Mouse (Mus musculus): Measurements from ENCODE around the gene Prima1. TPM values are rescaled to one million over a fixed set of nuclear protein-coding genes. Genes with fewer than 3 reads are reported as not detected.

The Prima1 gene
- 1 to 10 TPM; 3.6 to 3.7 TPM for total RNA-seq (2021)
- long read RNA-seq, experiment 1, partial matches to known transcripts = 0 of 2 reads
- long read RNA-seq, experiment 1, other reads (novel, unspliced or antisense) = 1 of 2 reads
- long read RNA-seq, experiment 2, partial matches to known transcripts = 0 of 1 reads
- long read RNA-seq, experiment 2, other reads (novel, unspliced or antisense) = 1 of 1 reads

DNA sequence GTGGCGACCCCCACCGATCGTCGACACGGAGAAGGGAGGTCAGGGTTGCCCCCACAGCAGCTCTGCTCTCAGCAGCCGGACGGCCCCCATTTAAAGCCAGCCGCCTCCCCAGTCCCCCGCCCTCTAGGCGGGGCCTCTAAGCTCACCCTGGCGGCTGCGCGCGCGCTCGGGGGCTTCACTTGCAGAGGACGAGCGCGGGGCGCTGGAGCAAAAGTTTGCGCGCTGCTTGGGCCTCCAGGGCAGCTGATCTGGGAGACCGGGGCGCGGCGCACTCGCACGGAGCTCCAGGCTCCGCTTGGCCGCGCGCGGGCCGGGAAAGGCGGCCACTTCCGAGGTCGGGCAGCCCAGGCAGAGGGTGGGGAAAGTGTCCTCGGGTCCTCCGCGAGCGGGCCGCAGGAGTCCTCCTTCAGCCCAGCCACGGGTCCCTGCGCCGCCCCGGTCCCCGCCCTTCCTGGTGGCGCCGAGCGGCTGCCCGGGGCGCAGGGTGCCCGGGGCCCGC is at the start of gene Prima1:
Gene Prima1 (minus strand): TSS at position 68 of the 499 bp plus-strand sequence.
- TF ChIP-seq CTCF (conservative IDR thresholded peaks at IDR 0.05) = no peak

DNA sequence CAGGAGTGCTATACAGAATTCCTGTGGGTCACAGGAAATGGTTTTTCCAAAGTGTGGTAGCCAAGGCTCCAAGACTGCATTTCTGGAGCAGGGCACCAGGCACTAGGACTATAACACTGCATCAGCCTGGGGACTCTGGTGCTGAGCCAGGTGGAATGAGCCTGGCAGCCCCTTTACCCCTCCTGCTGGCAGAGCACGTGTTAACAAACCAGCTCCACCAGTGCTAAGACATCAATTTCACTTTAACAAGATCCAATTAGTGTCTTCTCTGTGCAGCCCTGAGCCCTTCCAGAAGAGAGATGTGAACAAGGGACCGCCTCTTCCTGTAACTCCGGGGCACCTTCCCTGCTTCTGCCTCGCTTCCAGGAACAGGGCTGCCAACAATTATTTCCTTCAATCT is 45.3 kb upstream of the Prima1 start:
- no peak for TF ChIP-seq CTCF (conservative IDR thresholded peaks at IDR 0.05)
- no peak overlapping the region for H3K4me3 ChIP-seq

More for the DNA sequence above, at the start of gene Prima1:
- peak; percentile 15 to 38 for DNase-seq (ENCODE audit: low spot score in 2 of 2)
- peak within 1 kb of the TSS; percentile 72 for H3K27ac ChIP-seq
- H3K4me3 ChIP-seq = peak within 1 kb of the TSS; percentile 60

DNA sequence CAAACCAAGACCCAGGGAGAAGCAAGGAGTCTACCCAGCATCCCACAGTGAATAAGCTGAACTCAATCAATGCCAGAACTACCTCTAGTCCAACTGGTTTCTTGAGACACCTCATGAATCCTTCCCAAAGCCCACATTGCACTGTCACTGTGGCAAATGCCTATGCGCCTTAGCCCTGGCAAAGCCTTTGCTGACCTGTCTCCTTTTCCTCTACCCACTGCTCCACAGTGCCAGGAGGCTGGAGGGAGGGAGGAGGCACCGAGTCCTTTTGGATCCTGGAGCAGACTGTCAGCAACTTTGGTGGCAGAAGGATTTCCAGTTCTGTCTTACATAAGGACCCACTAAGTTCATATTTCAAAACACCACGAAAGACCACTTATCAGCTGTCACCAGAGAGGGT is 41.5 kb upstream of the Prima1 start:
- TF ChIP-seq CTCF (conservative IDR thresholded peaks at IDR 0.05) = no peak
- Histone ChIP-seq H3K4me3 (no peak overlapping the region), H3K27ac (no peak overlapping the region)
- no peak for DNase-seq (ENCODE audit: low spot score in 2 of 2)

More for the DNA sequence above, 45.3 kb upstream of the Prima1 start:
- DNase-seq (ENCODE audit: low spot score in 2 of 2) = no peak
- H3K27ac ChIP-seq = no peak overlapping the region

DNA sequence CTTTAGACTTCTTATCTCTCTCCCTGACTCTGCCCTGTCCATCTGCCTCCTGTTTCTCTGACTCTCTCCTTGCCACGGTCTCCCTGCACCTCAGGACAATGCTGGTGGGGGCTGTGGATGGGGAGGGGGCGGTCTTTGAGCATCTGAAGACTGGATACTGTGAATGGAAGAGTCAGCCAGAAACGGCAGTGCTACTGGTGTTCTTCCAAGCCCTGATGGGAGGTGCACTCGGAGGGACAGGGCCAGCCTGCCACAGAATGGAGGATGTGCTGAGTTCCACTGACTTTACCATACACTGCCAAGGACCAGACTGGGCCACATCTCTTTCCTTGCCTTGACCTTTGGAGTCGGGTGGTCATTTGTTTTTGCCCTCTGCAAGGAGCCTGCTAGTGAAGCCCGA is 41.0 kb upstream of the Prima1 start:
- no peak for DNase-seq (ENCODE audit: low spot score in 2 of 2)
- TF ChIP-seq CTCF (conservative IDR thresholded peaks at IDR 0.05) = no peak
- H3K4me3 ChIP-seq = no peak overlapping the region
- H3K27ac ChIP-seq = no peak overlapping the region

DNA sequence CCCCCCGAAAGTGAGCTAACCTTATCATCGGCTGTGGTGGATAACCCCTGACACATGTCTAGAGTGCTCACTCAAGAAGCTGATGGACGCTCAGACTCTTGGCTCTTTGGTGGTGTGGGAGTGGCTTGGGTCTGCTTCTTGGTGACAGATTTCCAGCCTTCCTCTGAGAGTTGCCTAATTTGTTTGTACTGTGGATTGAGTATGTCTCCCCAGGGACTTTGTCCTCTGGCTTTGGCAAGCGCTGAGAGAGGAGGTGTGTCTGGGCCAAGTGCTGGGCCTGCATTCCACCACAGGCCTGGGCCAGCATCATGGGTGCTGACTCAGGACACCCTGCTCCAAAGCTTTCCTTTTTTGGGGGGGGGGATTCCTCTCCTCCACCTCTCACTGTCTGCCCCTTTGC is 40.0 kb upstream of the Prima1 start:
- no peak for TF ChIP-seq CTCF (conservative IDR thresholded peaks at IDR 0.05)
- H3K27ac ChIP-seq = no peak overlapping the region
- no peak for DNase-seq (ENCODE audit: low spot score in 2 of 2)
- no peak overlapping the region for H3K4me3 ChIP-seq

DNA sequence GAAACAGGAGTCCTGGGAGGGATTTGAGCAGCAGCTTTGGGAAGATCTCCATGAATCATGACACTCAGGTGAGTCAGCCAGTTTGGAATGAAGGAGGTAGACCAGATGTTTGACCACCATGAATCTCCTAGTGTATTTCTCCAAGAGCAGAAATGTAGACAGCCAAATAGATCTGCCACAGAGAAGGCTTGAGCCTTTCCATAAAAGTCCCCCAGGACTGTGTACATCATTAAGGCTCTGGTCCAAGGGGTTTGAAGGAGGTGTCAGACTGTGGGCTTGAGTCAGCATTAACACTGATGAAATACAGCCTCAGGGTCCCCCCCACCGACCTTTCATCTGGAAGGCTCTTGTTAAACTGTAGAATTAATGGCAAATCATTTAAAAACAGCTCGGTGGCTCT is 39.5 kb upstream of the Prima1 start:
- TF ChIP-seq CTCF (conservative IDR thresholded peaks at IDR 0.05) = no peak
- no peak overlapping the region for H3K4me3 ChIP-seq
- no peak overlapping the region for H3K27ac ChIP-seq
- DNase-seq (ENCODE audit: low spot score in 2 of 2) = no peak

DNA sequence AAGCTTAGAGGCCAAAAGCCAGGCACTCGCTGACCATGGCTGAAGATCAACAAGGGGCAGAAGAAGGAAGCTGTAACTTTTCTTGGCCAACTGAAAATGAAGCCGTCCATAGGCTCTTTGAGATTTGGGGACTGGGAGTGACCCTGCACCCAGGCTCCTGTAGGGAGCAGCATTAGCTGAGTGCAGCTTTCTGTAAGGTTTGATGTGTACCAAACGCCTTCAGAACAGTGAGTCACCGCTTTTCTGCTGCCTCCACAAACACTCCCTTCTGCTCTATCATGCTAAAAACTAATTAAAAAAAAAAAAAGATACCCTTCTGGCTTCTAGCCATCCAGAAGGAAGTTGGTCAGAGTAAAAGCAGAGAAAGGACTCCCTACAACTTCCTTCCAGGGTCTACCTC is 34.5 kb upstream of the Prima1 start:
- no peak overlapping the region for H3K4me3 ChIP-seq
- DNase-seq (ENCODE audit: low spot score in 2 of 2) = peak; percentile 37 to 55
- H3K27ac ChIP-seq = peak overlapping the region; percentile 52
- peak; percentile 68 for TF ChIP-seq CTCF (conservative IDR thresholded peaks at IDR 0.05)

DNA sequence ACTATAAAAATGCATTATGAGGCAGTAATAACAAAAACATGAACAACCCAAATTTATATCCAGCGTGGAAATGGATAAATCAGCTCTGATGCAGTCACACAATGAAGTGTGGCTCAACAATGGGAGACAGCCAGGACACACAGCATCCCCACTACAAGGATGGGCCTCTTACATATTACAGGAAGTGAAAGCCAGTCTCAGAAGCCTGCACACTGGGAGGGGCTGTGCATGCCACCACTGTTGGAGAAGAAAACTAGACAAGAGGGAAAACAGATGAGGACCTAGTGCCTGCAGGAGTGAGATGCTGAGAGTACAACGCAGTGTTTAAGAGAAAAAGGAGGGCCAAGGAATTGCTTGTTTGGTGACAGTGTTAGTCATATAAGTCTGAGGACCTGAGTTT is 31.8 kb upstream of the Prima1 start:
- H3K27ac ChIP-seq = no peak overlapping the region
- H3K4me3 ChIP-seq = no peak overlapping the region
- TF ChIP-seq CTCF (conservative IDR thresholded peaks at IDR 0.05) = no peak
- DNase-seq (ENCODE audit: low spot score in 2 of 2) = no peak

DNA sequence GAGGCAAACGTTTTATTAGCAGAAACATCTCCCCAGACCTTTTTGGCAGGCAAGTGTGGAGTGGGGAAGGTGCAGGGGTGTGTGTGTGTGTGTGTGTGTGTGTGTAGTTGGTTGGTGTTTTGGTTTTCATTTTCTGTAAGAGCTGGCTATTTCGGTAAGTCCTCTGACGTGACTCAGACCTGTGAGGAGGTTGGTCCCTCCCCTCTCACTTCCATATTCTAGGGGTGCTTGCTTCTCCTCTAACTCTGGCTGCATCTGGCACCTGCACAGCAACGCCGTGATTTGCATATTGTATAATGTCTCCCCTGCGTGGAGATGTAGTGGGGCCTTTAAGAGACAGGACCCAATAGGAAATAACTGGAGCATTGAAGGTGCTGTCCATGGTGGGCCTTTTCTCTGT is 31.1 kb upstream of the Prima1 start:
- no peak for TF ChIP-seq CTCF (conservative IDR thresholded peaks at IDR 0.05)

DNA sequence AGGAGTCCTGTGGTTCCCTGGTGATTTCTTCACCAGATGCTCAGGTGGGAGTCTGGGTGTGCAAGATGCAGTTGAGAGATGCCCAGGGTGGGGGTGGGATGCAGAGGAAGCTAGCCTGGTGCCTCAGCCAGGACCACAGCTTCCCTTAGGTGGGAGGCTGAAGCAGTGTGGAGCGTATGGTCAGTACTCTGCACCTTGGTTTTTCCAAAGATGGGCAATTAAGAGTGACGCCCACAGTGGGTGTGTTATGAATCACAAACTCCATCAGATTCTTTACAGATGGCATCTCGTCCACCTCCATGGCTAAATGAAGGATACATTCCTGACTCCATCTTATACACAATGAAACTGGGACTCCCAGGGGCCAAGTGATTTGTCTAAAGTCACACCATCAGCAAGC is 30.2 kb upstream of the Prima1 start:
- Histone ChIP-seq H3K27ac (no peak overlapping the region), H3K4me3 (no peak overlapping the region)
- TF ChIP-seq CTCF (conservative IDR thresholded peaks at IDR 0.05) = no peak
- no peak for DNase-seq (ENCODE audit: low spot score in 2 of 2)

More for the DNA sequence above, 31.1 kb upstream of the Prima1 start:
- no peak overlapping the region for H3K4me3 ChIP-seq
- H3K27ac ChIP-seq = no peak overlapping the region
- DNase-seq (ENCODE audit: low spot score in 2 of 2) = no peak

DNA sequence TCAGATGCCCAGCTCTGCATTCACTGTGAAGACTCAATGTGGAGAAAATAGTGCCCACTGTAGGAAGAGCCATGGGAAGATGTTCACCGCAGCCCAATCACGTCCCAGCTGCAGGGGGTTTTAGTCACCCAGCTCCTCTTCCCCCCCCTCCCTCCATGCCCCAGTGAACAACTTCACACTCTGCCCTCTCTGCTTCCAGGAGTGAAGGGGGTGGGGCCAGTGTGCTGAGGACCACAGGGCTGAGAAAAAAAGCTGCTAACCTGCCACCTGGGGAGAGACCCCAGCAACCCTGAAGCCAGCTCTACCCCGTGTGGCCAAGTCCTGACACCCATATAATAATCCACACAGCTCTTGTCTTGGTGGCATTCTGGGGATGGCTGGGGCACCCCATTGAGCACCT is 24.7 kb upstream of the Prima1 start:
- DNase-seq (ENCODE audit: low spot score in 2 of 2) = no peak
- no peak overlapping the region for H3K27ac ChIP-seq
- H3K4me3 ChIP-seq = no peak overlapping the region
- no peak for TF ChIP-seq CTCF (conservative IDR thresholded peaks at IDR 0.05)

DNA sequence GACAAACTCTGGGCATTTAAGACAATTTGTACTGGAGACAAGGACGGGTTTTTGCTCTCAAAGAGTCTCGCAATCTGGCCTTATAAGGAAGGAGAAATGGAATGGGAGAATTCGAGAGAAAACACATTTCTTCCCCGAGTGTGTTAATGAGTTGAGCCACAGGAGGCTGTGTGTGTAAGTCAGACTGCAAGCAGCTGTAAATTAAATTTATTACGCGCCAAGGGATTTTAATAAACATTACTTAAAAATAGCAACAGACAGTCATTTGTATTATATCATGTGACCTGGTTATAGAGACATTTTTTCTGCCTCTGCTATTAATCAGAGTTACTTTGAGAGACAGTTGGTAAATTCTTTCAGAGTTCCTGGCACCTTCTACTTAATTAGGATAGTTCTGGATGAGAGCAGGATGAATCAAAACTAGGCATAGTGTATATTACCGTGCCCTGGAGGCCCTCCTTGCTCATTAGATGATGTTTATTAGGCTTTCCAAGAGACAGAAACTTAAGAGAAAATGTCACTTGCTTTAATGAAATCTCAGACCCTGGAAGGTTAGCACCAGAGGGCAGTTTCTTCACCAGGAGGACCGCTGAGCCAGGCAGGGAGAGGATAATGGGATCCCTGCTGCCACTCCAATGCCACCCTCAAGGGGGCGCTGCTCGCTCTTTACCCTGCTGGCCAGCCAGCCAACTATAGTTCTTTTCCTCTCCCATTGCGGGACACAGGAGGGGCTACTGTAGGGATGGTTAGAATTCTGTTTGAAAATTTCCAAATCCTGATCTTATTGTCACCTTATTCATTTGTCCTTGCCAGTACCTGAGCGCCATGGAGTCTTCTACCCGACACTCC is 20.3 kb upstream of the Prima1 start:
- DNase-seq (ENCODE audit: low spot score in 2 of 2) = peak in 1 of 2 experiments; percentile 27
- no peak overlapping the region for H3K4me3 ChIP-seq
- no peak overlapping the region for H3K27ac ChIP-seq
- peak; percentile 79 for TF ChIP-seq CTCF (conservative IDR thresholded peaks at IDR 0.05)

DNA sequence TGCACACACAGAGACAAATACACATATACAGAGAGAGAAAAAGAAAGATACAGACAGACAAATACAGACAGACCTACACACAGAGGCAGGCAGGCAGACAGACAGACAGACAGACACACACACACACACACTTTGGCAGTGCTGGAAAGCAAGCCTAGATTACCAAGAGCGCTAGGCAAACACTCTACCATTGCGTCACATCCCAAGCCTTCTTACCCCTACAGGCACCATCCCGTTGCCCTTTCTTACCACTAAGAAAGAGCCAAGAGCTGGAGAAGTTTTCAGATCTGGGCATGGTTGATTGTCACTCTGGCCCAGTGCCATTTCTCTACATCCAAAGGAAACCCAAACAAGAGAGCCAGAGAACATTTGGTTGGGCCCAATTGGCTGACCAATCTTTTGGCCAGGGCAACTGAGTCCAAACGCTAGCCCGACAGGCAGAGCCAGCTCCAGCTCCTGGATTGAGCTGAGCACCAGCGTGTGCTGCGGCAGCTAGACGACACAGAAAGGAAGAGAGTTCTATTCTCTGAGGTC is 11.0 kb upstream of the Prima1 start:
- Histone ChIP-seq H3K4me3 (no peak overlapping the region), H3K27ac (no peak overlapping the region)
- DNase-seq (ENCODE audit: low spot score in 2 of 2) = no peak
- TF ChIP-seq CTCF (conservative IDR thresholded peaks at IDR 0.05) = no peak
